Mouse (Mus musculus) megakaryocyte, embryonic 14.5 days (primary cell): ENCODE data around the gene Mdm1.

Experiments used
- FLI1 ChIP-seq: IDR thresholded peaks from 2 replicates; pipeline ENCODE4 v1.6.1; 2012; ENCODE audit warnings: low read length, inconsistent platforms, mixed read lengths
- GATA1 ChIP-seq: IDR thresholded peaks from 3 replicates; pipeline ENCODE4 v1.6.1; 2012; ENCODE audit warnings: mixed read lengths, low read length, inconsistent platforms, borderline replicate concordance

GRCm38 (mm10) chr10:118141018-118141883, at the start of gene Mdm1:
- TF ChIP-seq GATA1 (no peak), FLI1 (no peak)
